Mouse (Mus musculus) CH12.LX (cell line): Measurements from ENCODE around the gene Akap10. TPM values are rescaled to one million over a fixed set of nuclear protein-coding genes. Genes with fewer than 3 reads are reported as not detected.

Source experiments
- DNase-seq: peaks from one replicate; pipeline ENCODE4 v3.0.0-alpha.2; 2013; ENCODE audit errors: extremely low read depth
- H3K27ac ChIP-seq: 2 replicates; pipeline ENCODE4 v1.5.1; 2012; ENCODE audit warnings: low read depth, mild to moderate bottlenecking, control low read depth, moderate library complexity; ENCODE audit not compliant: insufficient read depth
- H3K27me3 ChIP-seq: replicated peaks from 2 replicates; pipeline ENCODE3; 2012; ENCODE audit warnings: inconsistent platforms
- H3K36me3 ChIP-seq, 2 experiments: replicated peaks in 1 of 2; 2 replicates each; pipeline versions ENCODE3 to v1.6.1; 2012; ENCODE audit warnings: inconsistent platforms in 1 of 2, low read length in 1 of 2, mild to moderate bottlenecking in 1 of 2, mixed read lengths in 1 of 2, moderate library complexity in 1 of 2; ENCODE audit not compliant: control insufficient read depth in 1 of 2, insufficient read depth in 1 of 2
- H3K4me1 ChIP-seq, 2 experiments: 2 replicates each; pipeline ENCODE4 v1.6.1; 2012; ENCODE audit warnings: inconsistent platforms in 1 of 2, moderate library complexity in 1 of 2; ENCODE audit not compliant: insufficient read depth in 2 of 2, control insufficient read depth in 1 of 2
- H3K4me2 ChIP-seq: 2 replicates; pipeline ENCODE4 v1.6.1; 2012; ENCODE audit warnings: low read depth, mild to moderate bottlenecking, control low read depth; ENCODE audit not compliant: poor library complexity, insufficient read depth, severe bottlenecking
- H3K4me3 ChIP-seq, 3 experiments: fragments of 150-350 bp in 1 of 3; sonication (generic) in 1 of 3; replicated peaks in 1 of 3; 2 replicates each; pipeline versions ENCODE3 to v1.5.1; 2011 to 2012; ENCODE audit warnings: low read depth in 2 of 3, low read length in 2 of 3, mild to moderate bottlenecking in 2 of 3, moderate library complexity in 2 of 3, control low read depth in 1 of 3, improper control_type of control experiment in 1 of 3, inconsistent platforms in 1 of 3, mixed read lengths in 1 of 3; ENCODE audit not compliant: poor library complexity in 1 of 3
- H3K79me2 ChIP-seq: replicated peaks from 2 replicates; pipeline ENCODE4 v1.6.1; 2012; ENCODE audit warnings: mild to moderate bottlenecking, moderate library complexity; ENCODE audit not compliant: control insufficient read depth, poor library complexity, insufficient read depth, severe bottlenecking; ENCODE audit errors: extremely low read depth
- H3K9ac ChIP-seq: 2 replicates; pipeline ENCODE4 v1.6.1; 2012; ENCODE audit warnings: low read depth, mild to moderate bottlenecking, control low read depth, moderate library complexity; ENCODE audit not compliant: insufficient read depth
- H3K9me3 ChIP-seq: replicated peaks from 2 replicates; pipeline ENCODE3; 2012; ENCODE audit warnings: low read length, inconsistent platforms, mixed read lengths
- CHD1 ChIP-seq: IDR thresholded peaks from 2 replicates; pipeline ENCODE4 v1.6.1; 2012; ENCODE audit warnings: low read depth, low read length, improper control_type of control experiment, inconsistent platforms
- CHD2 ChIP-seq: IDR thresholded peaks from 2 replicates; pipeline ENCODE4 v1.6.1; 2011; ENCODE audit warnings: low read length, improper control_type of control experiment
- E2F4 ChIP-seq: IDR thresholded peaks from 2 replicates; pipeline ENCODE4 v1.6.1; 2011; ENCODE audit warnings: low read depth, low read length, improper control_type of control experiment; ENCODE audit not compliant: insufficient replicate concordance
- EP300 ChIP-seq: IDR thresholded peaks from 2 replicates; pipeline ENCODE4 v1.6.1; 2011; ENCODE audit warnings: low read length, improper control_type of control experiment
- GABPA ChIP-seq: IDR thresholded peaks from 2 replicates; pipeline ENCODE4 v1.6.1; 2012; ENCODE audit warnings: low read depth, low read length, improper control_type of control experiment, inconsistent platforms; ENCODE audit not compliant: insufficient replicate concordance
- JUND ChIP-seq: conservative IDR thresholded peaks from 2 replicates; pipeline ENCODE4 v1.6.1; 2011; ENCODE audit warnings: low read depth, low read length, improper control_type of control experiment
- KAT2A ChIP-seq: IDR thresholded peaks from 2 replicates; pipeline ENCODE4 v1.6.1; 2012; ENCODE audit warnings: low read length, improper control_type of control experiment, inconsistent platforms; ENCODE audit not compliant: insufficient replicate concordance
- MAX ChIP-seq: IDR thresholded peaks from 2 replicates; pipeline ENCODE4 v1.6.1; 2011; ENCODE audit warnings: low read length, improper control_type of control experiment
- MAZ ChIP-seq: IDR thresholded peaks from 2 replicates; pipeline ENCODE4 v1.6.1; 2012; ENCODE audit warnings: low read depth, mild to moderate bottlenecking, inconsistent platforms, low read length, improper control_type of control experiment, moderate library complexity
- MEF2A ChIP-seq: IDR thresholded peaks from 2 replicates; pipeline ENCODE4 v1.6.1; 2014; ENCODE audit warnings: low read depth, mild to moderate bottlenecking, inconsistent platforms, low read length, improper control_type of control experiment, borderline replicate concordance
- MXI1 ChIP-seq: IDR thresholded peaks from 2 replicates; pipeline ENCODE4 v1.6.1; 2011; ENCODE audit warnings: mild to moderate bottlenecking, low read depth, low read length, improper control_type of control experiment
- MYC ChIP-seq: IDR thresholded peaks from 2 replicates; pipeline ENCODE4 v1.6.1; 2011; ENCODE audit warnings: low read depth, mild to moderate bottlenecking, improper control_type of control experiment, low read length
- POLR2A ChIP-seq: IDR thresholded peaks from 2 replicates; pipeline ENCODE4 v1.6.1; 2011; ENCODE audit warnings: low read depth, mild to moderate bottlenecking, improper control_type of control experiment, low read length
- RAD21 ChIP-seq: IDR thresholded peaks from 2 replicates; pipeline ENCODE4 v1.6.1; 2011; ENCODE audit warnings: low read depth, mild to moderate bottlenecking, low read length, improper control_type of control experiment, moderate library complexity
- SIN3A ChIP-seq: IDR thresholded peaks from 2 replicates; pipeline ENCODE4 v1.6.1; 2012; ENCODE audit warnings: low read length, improper control_type of control experiment, inconsistent platforms
- TBP ChIP-seq: conservative IDR thresholded peaks from 2 replicates; pipeline ENCODE4 v1.6.1; 2011; ENCODE audit warnings: low read depth, low read length, improper control_type of control experiment
- TCF12 ChIP-seq: IDR thresholded peaks from 2 replicates; pipeline ENCODE4 v1.6.1; 2014; ENCODE audit warnings: low read depth, mild to moderate bottlenecking, inconsistent platforms, low read length, improper control_type of control experiment
- ZKSCAN1 ChIP-seq: IDR thresholded peaks from 2 replicates; pipeline ENCODE4 v1.6.1; 2012; ENCODE audit warnings: low read depth, inconsistent platforms, low read length, improper control_type of control experiment, borderline replicate concordance
- ZMIZ1 ChIP-seq: IDR thresholded peaks from 2 replicates; pipeline ENCODE4 v1.6.1; 2012; ENCODE audit warnings: low read depth, mild to moderate bottlenecking, inconsistent platforms, low read length, improper control_type of control experiment
- dilution Hi-C: fragments of 300-500 bp; cut with MboI; formaldehyde crosslinking; loops from 2 replicates; pipeline ENCODE4 v1.14.3; 2020; ENCODE audit warnings: low sequenced_read_pairs; ENCODE audit not compliant: extremely low pct_unique_long_range_greater_than_20kb, extremely low pct_ligation_motif_present
- in situ Hi-C: fragments of 300-500 bp; cut with MboI; formaldehyde crosslinking; loops from 3 replicates; pipeline ENCODE4 v1.14.3; 2019; ENCODE audit warnings: low sequenced_read_pairs, low pct_ligation_motif_present, low pct_unique_long_range_greater_than_20kb, mixed read lengths
- polyA plus RNA-seq: library from polyadenylated mRNA; unstranded; fragments of >175 nt; gene quantifications from 2 replicates; pipeline ENCODE4 v1.2.1, GENCODE M21; 2012; ENCODE audit warnings: low read depth; ENCODE audit not compliant: insufficient read length
- total RNA-seq, 2 experiments: library from RNA; depleted of rRNA; stranded (reverse); fragments of 300-350 nt in 1 of 2; fragments of >200 nt in 1 of 2; gene quantifications; 2 replicates each; pipeline ENCODE4 v1.2.3; 2012 to 2014

The Akap10 gene
- total and polyA plus RNA-seq, 3 experiments: 24.1 to 38.4 (median 25.3) TPM

DNA sequence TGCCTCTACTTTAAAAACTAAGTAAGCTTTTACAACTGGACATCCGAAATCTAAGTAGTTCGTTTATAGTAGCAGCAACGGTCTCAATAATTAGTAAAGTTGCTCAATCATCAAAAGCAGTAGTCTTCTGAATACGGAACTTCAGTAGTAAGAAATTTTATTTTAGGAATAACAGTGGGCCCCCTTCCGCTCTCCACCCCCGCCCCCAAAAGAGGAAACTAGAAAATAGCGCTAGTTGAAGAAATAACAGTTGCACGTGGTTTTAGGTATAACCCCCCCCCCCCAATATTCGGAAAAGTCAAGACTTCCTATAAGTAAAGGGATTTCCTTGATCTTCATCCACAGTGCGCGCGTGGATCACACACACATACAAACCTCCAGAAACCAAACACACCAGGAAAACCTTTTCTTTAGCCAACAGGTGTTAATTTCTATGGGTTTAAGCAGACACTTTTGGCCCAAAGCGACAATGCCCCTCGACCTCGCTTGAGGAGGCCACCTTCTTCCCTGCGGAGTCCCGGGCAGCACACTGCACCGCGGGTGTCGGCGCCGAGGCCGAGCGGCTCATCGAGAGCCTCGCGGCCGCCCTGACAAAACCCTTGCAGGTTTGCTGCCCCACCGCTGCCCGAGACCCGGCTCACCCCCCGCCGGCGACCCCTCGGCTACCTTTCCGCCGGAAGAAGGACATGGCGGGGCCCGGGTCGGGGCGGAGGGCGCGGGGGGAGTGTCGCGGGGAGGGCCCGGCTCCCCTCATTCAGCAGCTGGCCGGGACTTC is 542 bp downstream of the Akap10 start:
- TF ChIP-seq JUND (0 out of 2 replicates have a peak, but pooled peaks have one; percentile 27), TCF12 (no peak; the same call in 1 of the 2 replicates), MEF2A (peak; percentile 48; the same call in 1 of the 2 replicates), MYC (peak; percentile 95), EP300 (peak; percentile 57), SIN3A (peak; percentile 59; the same call in 1 of the 2 replicates), CHD2 (no peak), TBP (0 out of 2 replicates have a peak, but pooled peaks have one; percentile 8), ZMIZ1 (0 out of 2 replicates have a peak, but pooled peaks have one; percentile 18), RAD21 (no peak), ZKSCAN1 (no peak), CHD1 (peak; percentile 60), E2F4 (0 out of 2 replicates have a peak, but pooled peaks have one; percentile 66), MAZ (peak; percentile 74; the same call in 1 of the 2 replicates), POLR2A (no peak; the same call in 1 of the 2 replicates), MAX (peak; percentile 88), MXI1 (peak; percentile 93), KAT2A (no peak), GABPA (no peak)
- peak overlapping the region; percentile 19; the same call in 1 of the 2 replicates for H3K4me2 ChIP-seq
- peak; percentile 60 for DNase-seq
- peaks cover 47% of the 10 kb centered on the region for H3K79me2 ChIP-seq
- peak overlapping the region; percentile 85 for H3K27ac ChIP-seq
- dilution Hi-C loops (no loop called here), in situ Hi-C loops (loop anchor here (5.0 kb wide), 1 partner anchor 52 kb away; no protein-coding TSS in a partner anchor)
- peak overlapping the region; percentile 62 to 90 (median 85) for H3K4me3 ChIP-seq
- peaks cover 4 to 25% of the 10 kb centered on the region in 2 experiments for H3K36me3 ChIP-seq
- peaks cover 6 to 54% of the 10 kb centered on the region in 2 experiments for H3K4me1 ChIP-seq
- peaks cover 7% of the 10 kb centered on the region for H3K9me3 ChIP-seq
- H3K27me3 ChIP-seq: no peaks in the 10 kb centered on the region
- H3K9ac ChIP-seq: peak overlapping the region; percentile 91

GRCm38 (mm10) chr11:61923309-61923708 is 6.7 kb downstream of the Akap10 start:
- no peak overlapping the region for H3K4me3 ChIP-seq
- H3K9me3 ChIP-seq: peaks cover 4% of the 10 kb centered on the region
- dilution Hi-C loops (no loop called here), in situ Hi-C loops (no loop called here)
- H3K27ac ChIP-seq: no peak overlapping the region
- peaks cover 5 to 43% of the 10 kb centered on the region in 2 experiments; a peak in 3 of 4 replicates for H3K4me1 ChIP-seq
- peaks cover 16 to 63% of the 10 kb centered on the region in 2 experiments for H3K36me3 ChIP-seq
- H3K27me3 ChIP-seq: no peaks in the 10 kb centered on the region
- DNase-seq: no peak
- H3K79me2 ChIP-seq: peaks cover 50% of the 10 kb centered on the region
- H3K4me2 ChIP-seq: no peak overlapping the region
- TF ChIP-seq EP300: no peak
- H3K9ac ChIP-seq: no peak overlapping the region
